Mouse (Mus musculus) embryonic facial prominence, embryonic 13.5 days (tissue): ENCODE measurements around the gene Tlr2. TPM values are rescaled to one million over a fixed set of nuclear protein-coding genes. Genes with fewer than 3 reads are reported as not detected.

Experiments used
- ATAC-seq: fragments of 200-750 bp; cut with Nextera tagmentation; 2 replicates; pipeline ENCODE4 v1.8.0; 2017; ENCODE audit warnings: low read depth; ENCODE audit not compliant: insufficient number of reproducible peaks, insufficient read depth, low FRiP score, low TSS enrichment
- H3K27ac ChIP-seq: fragments of 300-500 bp; sonication (generic); 2 replicates; pipeline ENCODE4 v1.5.1; 2015; ENCODE audit warnings: moderate library complexity, mild to moderate bottlenecking, inconsistent platforms
- H3K27me3 ChIP-seq: fragments of 300-500 bp; sonication (generic); 2 replicates; pipeline ENCODE4 v1.6.1; 2015; ENCODE audit warnings: mild to moderate bottlenecking, inconsistent platforms
- H3K36me3 ChIP-seq: fragments of 300-500 bp; sonication (generic); 2 replicates; pipeline ENCODE4 v1.6.1; 2015; ENCODE audit warnings: mild to moderate bottlenecking, inconsistent platforms
- H3K4me1 ChIP-seq: fragments of 300-500 bp; sonication (generic); 2 replicates; pipeline ENCODE4 v1.6.1; 2015; ENCODE audit warnings: inconsistent platforms
- H3K4me2 ChIP-seq: fragments of 300-500 bp; sonication (generic); 2 replicates; pipeline ENCODE4 v1.6.1; 2015; ENCODE audit warnings: moderate library complexity, mild to moderate bottlenecking, inconsistent platforms
- H3K4me3 ChIP-seq: fragments of 300-500 bp; sonication (generic); 2 replicates; pipeline ENCODE4 v1.5.1; 2015; ENCODE audit warnings: mild to moderate bottlenecking, inconsistent platforms
- H3K9ac ChIP-seq: fragments of 300-500 bp; sonication (generic); 2 replicates; pipeline ENCODE4 v1.6.1; 2015; ENCODE audit warnings: mild to moderate bottlenecking, inconsistent platforms
- H3K9me3 ChIP-seq: fragments of 300-500 bp; sonication (generic); 2 replicates; pipeline ENCODE4 v1.6.1; 2016; ENCODE audit warnings: inconsistent platforms
- WGBS: fragments of 180-500 bp; shearing (Covaris S2); methylation state at CpG from one replicate; pipeline ENCODE4 v1.1.7; 2015; ENCODE audit warnings: mixed read lengths; 5-methylcytosine and 5-hydroxymethylcytosine counted together
- polyA plus RNA-seq: library from polyadenylated mRNA; unstranded; fragments of >200 nt; fragmentation: Nextera tagmentation; extraction: Ambion mirVana; gene quantifications from 2 replicates; pipeline ENCODE4 v1.2.1, GENCODE M21; 2015

The Tlr2 gene
- polyA plus RNA-seq, 1 experiment from 2014 or later: 5.4 TPM

- Histone ChIP-seq H3K27me3 (peaks cover 6% of the 10 kb centered on the region; the same call in 1 of the 2 replicates), H3K9ac (no peak overlapping the region), H3K4me2 (no peak overlapping the region), H3K36me3 (no peaks in the 10 kb centered on the region), H3K9me3 (no peaks in the 10 kb centered on the region), H3K27ac (no peak overlapping the region), H3K4me3 (no peak overlapping the region), H3K4me1 (peaks cover 49% of the 10 kb centered on the region)
- 81% methylated on average over 7 of the region's 7 CpGs for WGBS
- no peak for ATAC-seq
Measured at GRCm38 (mm10) chr3:83787776-83788305, 53.7 kb downstream of the Tlr2 start.

DNA sequence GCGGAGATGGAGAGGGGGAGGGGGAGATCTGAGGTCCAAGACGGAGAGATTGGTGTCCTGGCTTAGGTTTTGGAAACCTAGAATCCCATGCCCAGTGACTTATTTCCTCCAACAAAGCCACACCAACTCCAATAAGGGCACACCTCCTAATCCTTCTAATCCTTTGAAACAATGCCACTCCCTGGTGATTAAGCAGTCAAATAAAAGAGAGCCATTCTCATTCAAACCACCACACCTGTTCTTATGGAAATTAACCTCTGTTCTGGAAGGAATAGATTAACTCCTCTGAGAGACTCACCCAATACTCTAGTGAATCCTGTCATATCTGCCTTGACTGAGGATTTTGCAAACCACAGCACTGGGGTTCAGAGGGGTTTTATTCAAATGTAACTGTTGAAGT, 54.5 kb downstream of the Tlr2 start:
- H3K27me3 ChIP-seq: peaks cover 6% of the 10 kb centered on the region; the same call in 1 of the 2 replicates
- H3K9me3 ChIP-seq: no peaks in the 10 kb centered on the region
- H3K4me1 ChIP-seq: peaks cover 52% of the 10 kb centered on the region
- H3K4me3 ChIP-seq: no peak overlapping the region
- no peak overlapping the region for H3K27ac ChIP-seq
- no peak overlapping the region for H3K9ac ChIP-seq
- no peak overlapping the region for H3K4me2 ChIP-seq
- ATAC-seq: no peak
- 86% methylated on average over 2 of the region's 2 CpGs for WGBS
- H3K36me3 ChIP-seq: no peaks in the 10 kb centered on the region

Other genes starting within 250 kb of the Tlr2 start
- 326 and 399 TPM in 2 replicates for gene Sfrp2, start 75.4 kb downstream of the Tlr2 start, polyA plus RNA-seq
- gene Tmem131l, start 198.4 kb upstream of the Tlr2 start, polyA plus RNA-seq: 65.7 and 67.4 TPM in 2 replicates